Mouse (Mus musculus) midbrain, postnatal 0 days (tissue): ENCODE results near the gene Olfml3. TPM values are rescaled to one million over a fixed set of nuclear protein-coding genes. Genes with fewer than 3 reads are reported as not detected.

Source experiments
- ATAC-seq: fragments of 200-750 bp; cut with Nextera tagmentation; 2 replicates; pipeline ENCODE4 v1.8.0; 2017; ENCODE audit warnings: moderate number of reproducible peaks, mild to moderate bottlenecking, moderate TSS enrichment, moderate library complexity; ENCODE audit not compliant: low FRiP score
- DNase-seq: peaks from one replicate; pipeline ENCODE4 v3.0.0-alpha.2; 2015; ENCODE audit warnings: low spot score
- H3K27ac ChIP-seq: fragments of 300-500 bp; sonication (generic); 2 replicates; pipeline ENCODE4 v1.5.1; 2014; ENCODE audit warnings: low read depth, mild to moderate bottlenecking, low read length, mixed read lengths
- H3K27me3 ChIP-seq: fragments of 300-500 bp; sonication (generic); 2 replicates; pipeline ENCODE4 v1.6.1; 2014; ENCODE audit warnings: low read length, control low read depth, mixed read lengths; ENCODE audit not compliant: insufficient read depth
- H3K36me3 ChIP-seq: fragments of 300-500 bp; sonication (generic); 2 replicates; pipeline ENCODE4 v1.6.1; 2014; ENCODE audit warnings: low read length, control low read depth, mixed read lengths; ENCODE audit not compliant: insufficient read depth
- H3K4me1 ChIP-seq: fragments of 300-500 bp; sonication (generic); 2 replicates; pipeline ENCODE4 v1.6.1; 2014; ENCODE audit warnings: mild to moderate bottlenecking, control low read depth, antibody characterized with exemption, low read length, mixed read lengths; ENCODE audit not compliant: insufficient read depth
- H3K4me2 ChIP-seq: fragments of 300-500 bp; sonication (generic); 2 replicates; pipeline ENCODE4 v1.6.1; 2014; ENCODE audit warnings: low read depth, mild to moderate bottlenecking, low read length, mixed read lengths; ENCODE audit not compliant: poor library complexity, severe bottlenecking
- H3K4me3 ChIP-seq: fragments of 300-500 bp; sonication (generic); 2 replicates; pipeline ENCODE4 v1.5.1; 2014; ENCODE audit warnings: low read depth, mild to moderate bottlenecking, low read length, moderate library complexity
- H3K9ac ChIP-seq: fragments of 300-500 bp; sonication (generic); replicated peaks from 2 replicates; pipeline ENCODE4 v1.6.1; 2014; ENCODE audit warnings: mild to moderate bottlenecking, low read length, moderate library complexity, mixed read lengths; ENCODE audit not compliant: poor library complexity, severe bottlenecking
- H3K9me3 ChIP-seq: fragments of 300-500 bp; sonication (generic); 2 replicates; pipeline ENCODE4 v1.6.1; 2016; ENCODE audit warnings: low read length, control low read depth
- CTCF ChIP-seq: IDR thresholded peaks from 2 replicates; pipeline ENCODE4 v1.5.1; 2016; ENCODE audit warnings: antibody characterized with exemption, mild to moderate bottlenecking
- WGBS: fragments of 180-500 bp; shearing (Covaris S2); extraction: QIAGEN DNeasy Blood & Tissue Kit; methylation state at CpG from one replicate; pipeline ENCODE4 v1.1.7; 2014; 5-methylcytosine and 5-hydroxymethylcytosine counted together
- polyA plus RNA-seq: library from polyadenylated mRNA; unstranded; fragments of >200 nt; fragmentation: Nextera tagmentation; extraction: Ambion mirVana; gene quantifications from 2 replicates; pipeline ENCODE4 v1.2.1, GENCODE M21; 2015
- total RNA-seq: library from RNA; depleted of rRNA; stranded (reverse); fragments of >200 nt; gene quantifications from 2 replicates; pipeline ENCODE4 v1.2.3, GENCODE M21; 2014

Gene Olfml3
- total and polyA plus RNA-seq, 2 experiments from 2014 or later = 7.0 to 7.5 TPM

- Histone ChIP-seq H3K9me3 (no peaks in the 10 kb centered on the region), H3K27ac (no peak overlapping the region), H3K4me1 (no peaks in the 10 kb centered on the region; the same call in 1 of the 2 replicates), H3K9ac (no peak overlapping the region), H3K4me3 (no peak overlapping the region), H3K4me2 (no peak overlapping the region), H3K36me3 (no peaks in the 10 kb centered on the region), H3K27me3 (no peaks in the 10 kb centered on the region)
- 38% methylated on average over 15 of the region's 15 CpGs for WGBS
- TF ChIP-seq CTCF = no peak
- no peak for ATAC-seq
- no peak for DNase-seq
These were observed 20.7 kb downstream of the Olfml3 start for GRCm38 (mm10) chr3:103716774-103717760.

DNA sequence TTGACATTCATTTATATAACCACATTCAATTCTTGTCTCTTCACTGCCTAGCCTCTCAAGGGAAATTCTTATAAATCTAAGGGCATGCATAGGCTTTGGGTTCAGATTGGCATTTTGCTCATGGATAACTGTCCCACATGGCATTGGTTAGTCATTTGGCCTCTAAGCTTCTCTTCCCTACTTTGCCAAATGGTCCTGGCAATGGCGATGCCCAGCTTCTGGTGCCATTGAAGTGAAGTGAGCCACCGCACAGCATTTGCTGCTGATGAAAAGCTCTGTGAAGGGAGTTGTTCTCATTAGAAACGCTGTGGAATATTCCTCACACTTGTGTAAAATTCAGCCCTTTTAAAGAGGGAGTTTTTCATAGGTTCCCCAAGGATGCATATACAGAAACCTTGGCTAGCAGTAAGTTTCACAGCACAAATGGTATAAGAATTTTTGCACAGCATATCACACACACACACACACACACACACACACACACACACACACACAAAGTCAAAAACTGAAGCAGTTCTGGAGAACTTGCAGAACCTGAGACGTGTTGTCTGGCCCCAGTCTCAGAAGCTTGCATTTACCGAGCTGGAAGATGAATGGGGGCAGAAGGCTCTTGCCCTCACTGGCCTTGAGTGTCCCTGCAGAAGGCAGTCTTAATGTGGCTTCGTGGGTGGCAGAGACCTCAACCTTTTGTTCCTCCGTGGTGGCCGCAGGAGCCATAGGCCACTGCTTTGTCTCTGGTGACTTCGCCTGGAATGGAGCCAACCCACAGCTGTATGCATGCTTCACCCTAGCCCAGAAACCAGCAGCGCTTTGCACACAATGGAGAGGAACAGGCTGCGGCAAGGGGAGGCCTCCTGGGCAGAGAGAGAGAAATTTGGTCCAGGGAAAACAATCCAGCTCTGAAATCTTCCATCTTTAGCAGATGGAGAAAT lies 21.8 kb downstream of the Olfml3 start:
- Histone ChIP-seq H3K27ac (no peak overlapping the region), H3K4me1 (no peaks in the 10 kb centered on the region; the same call in 1 of the 2 replicates), H3K9me3 (no peaks in the 10 kb centered on the region), H3K27me3 (no peaks in the 10 kb centered on the region), H3K36me3 (no peaks in the 10 kb centered on the region), H3K9ac (no peak overlapping the region), H3K4me2 (no peak overlapping the region), H3K4me3 (no peak overlapping the region)
- no peak for ATAC-seq
- DNase-seq = peak; percentile 48
- WGBS = 28% methylated on average over 11 of the region's 11 CpGs
- no peak for TF ChIP-seq CTCF

- 91% methylated on average over 8 of the region's 8 CpGs for WGBS
- no peak overlapping the region for H3K27ac ChIP-seq
- H3K36me3 ChIP-seq = no peaks in the 10 kb centered on the region
- H3K27me3 ChIP-seq = no peaks in the 10 kb centered on the region
- no peak overlapping the region for H3K4me2 ChIP-seq
- H3K4me1 ChIP-seq = no peaks in the 10 kb centered on the region; the same call in 1 of the 2 replicates
- ATAC-seq (no peak), DNase-seq (no peak)
- no peaks in the 10 kb centered on the region for H3K9me3 ChIP-seq
- no peak for TF ChIP-seq CTCF
- no peak overlapping the region for H3K4me3 ChIP-seq
- no peak overlapping the region for H3K9ac ChIP-seq
These were observed 22.9 kb downstream of the Olfml3 start for GRCm38 (mm10) chr3:103714942-103715341.

DNA sequence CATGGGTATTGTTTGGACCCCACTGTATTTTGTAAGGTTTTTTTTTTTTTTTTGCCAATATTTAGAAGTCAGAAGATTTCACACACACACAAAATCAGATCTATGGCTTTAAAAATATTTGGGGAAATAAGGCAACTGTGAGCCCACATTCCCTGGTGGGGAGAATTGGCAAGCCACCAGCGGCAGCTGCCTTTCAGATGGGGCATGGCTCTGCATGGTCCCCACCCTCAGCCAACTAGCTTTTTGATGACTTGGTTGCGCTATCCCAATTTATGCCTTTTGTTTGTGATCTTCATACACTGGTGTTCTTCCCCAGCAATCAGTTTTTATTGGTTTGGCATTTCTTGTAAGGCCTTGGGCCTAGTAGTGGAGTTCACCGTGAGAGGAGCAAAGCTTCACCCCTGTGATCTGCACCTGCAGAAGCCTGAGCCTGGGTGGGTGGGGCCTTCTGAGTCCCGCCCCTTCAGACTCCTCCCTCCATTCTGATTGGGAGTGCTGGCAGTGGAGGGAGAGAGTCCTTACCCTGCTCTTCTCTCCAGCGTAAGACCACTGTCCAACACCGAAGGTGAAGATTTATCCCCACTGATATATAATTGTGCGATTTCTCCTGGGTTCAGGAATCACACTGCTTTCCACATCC lies 23.4 kb downstream of the Olfml3 start:
- no peak overlapping the region for H3K27ac ChIP-seq
- H3K27me3 ChIP-seq = no peaks in the 10 kb centered on the region
- no peak overlapping the region for H3K4me2 ChIP-seq
- no peak for TF ChIP-seq CTCF
- no peaks in the 10 kb centered on the region; the same call in 1 of the 2 replicates for H3K4me1 ChIP-seq
- 76% methylated on average over 7 of the region's 7 CpGs for WGBS
- H3K9me3 ChIP-seq = no peaks in the 10 kb centered on the region
- no peak overlapping the region for H3K9ac ChIP-seq
- no peak for ATAC-seq
- DNase-seq = no peak
- H3K36me3 ChIP-seq = no peaks in the 10 kb centered on the region
- H3K4me3 ChIP-seq = no peak overlapping the region

DNA sequence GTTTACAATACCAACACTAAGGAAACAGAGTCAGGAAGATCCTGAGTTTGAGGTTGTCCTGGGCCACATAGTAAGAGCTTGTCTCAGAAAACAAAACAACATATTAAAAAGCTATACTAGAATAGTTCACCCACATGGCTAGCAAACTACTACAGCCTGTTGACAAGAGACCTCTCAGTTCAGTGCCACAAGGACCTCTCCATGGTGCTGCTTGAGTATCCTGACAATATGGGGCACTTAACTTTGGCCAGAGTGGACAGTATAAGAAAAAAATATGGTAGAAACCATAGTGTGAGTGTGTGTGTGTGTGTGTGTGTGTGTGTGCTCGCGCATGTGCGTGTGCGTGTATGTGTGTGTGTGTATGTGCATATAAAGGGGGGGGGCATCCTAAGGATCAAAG lies 25.6 kb downstream of the Olfml3 start:
- 100% methylated on average over 4 of the region's 4 CpGs for WGBS
- no peak for ATAC-seq
- no peak for DNase-seq

More for the DNA sequence above, 25.6 kb downstream of the Olfml3 start:
- no peak overlapping the region for H3K27ac ChIP-seq
- H3K9ac ChIP-seq = no peak overlapping the region
- no peaks in the 10 kb centered on the region for H3K36me3 ChIP-seq
- no peak overlapping the region for H3K4me2 ChIP-seq
- TF ChIP-seq CTCF = no peak
- no peaks in the 10 kb centered on the region for H3K27me3 ChIP-seq
- H3K4me1 ChIP-seq = no peaks in the 10 kb centered on the region; the same call in 1 of the 2 replicates
- H3K4me3 ChIP-seq = no peak overlapping the region
- H3K9me3 ChIP-seq = no peaks in the 10 kb centered on the region
